Mouse (Mus musculus) layer of hippocampus, adult 9-11 months (tissue): ENCODE measurements around the gene Hacl1.

Experiments used
- DNase-seq: peaks from one replicate; pipeline ENCODE4 v3.0.0; 2022

Gene Hacl1

DNA sequence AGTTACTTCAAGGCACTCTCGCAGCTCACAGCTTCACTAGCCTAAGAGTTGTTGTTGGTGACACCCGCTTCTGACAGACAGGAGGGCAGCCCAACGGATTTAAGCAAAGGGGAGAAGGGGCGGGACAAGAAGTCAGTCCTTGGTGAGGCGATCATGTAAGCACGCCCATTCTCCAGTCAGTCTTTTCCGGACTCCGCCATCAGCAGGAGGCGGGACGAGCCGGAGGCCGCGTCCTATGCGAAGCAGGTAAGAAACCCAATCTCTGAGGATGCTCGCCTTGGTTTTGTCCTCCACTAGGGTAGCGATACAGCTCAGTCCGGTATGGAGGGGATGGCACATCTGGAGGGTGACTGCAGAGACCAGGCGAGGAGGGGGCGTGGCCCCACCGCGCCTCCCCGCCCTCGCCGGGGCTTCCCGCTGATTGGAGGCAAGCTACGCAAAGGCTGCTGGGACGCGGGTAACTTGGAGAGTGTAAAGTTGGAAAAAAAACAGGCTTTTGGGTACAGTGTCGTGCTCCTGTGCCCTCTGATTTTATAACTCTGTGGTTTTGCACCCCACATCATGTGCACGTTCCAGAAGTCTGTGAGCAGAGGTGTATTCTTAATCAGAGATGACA lies at the start of gene Hacl1, which contains the start of gene Btd:
TSS of gene Hacl1 (minus strand) at position 397 of the 616 bp plus-strand sequence.
TSS of gene Btd (plus strand) at position 139 of the 616 bp plus-strand sequence.
- DNase-seq = peak; percentile 93

DNA sequence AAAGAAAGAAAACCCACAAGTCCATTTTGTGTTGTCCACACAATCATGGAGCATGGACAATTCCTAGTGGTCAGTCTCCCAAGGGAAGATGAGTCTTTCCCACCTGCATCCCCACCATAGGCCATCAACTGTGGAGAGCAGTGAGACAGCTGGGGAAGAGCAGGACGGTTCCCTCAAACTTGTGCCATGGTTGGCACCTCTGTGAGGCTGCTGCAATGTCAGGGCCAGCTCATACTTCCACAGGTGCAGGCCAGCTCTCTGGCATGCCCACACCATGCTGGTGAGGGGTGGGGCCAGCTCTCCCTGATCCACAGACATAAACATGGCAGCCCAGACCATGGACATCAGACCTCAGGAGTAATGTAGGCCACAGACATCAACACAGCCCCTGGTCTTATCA lies 45.1 kb upstream of the Hacl1 start:
- DNase-seq = no peak

DNA sequence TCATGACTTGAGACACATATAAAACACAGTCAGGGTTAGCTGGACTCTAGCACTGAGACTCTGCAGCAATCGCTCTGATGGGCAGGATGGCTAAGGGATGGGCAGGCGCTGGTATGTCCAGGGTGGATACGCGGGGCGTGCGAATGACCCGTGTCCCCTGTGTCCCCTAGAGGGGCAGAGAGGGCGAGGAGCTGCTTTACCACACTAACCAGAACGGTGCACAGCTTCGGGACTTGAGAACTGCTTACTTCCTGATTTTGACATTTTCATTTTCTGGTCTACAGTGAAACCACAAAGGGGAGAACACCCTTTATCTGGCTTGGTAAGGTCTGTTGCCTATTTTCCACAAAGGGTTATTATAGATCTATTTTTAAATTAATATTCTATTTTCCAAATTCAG lies 44.6 kb upstream of the Hacl1 start:
- DNase-seq = no peak

DNA sequence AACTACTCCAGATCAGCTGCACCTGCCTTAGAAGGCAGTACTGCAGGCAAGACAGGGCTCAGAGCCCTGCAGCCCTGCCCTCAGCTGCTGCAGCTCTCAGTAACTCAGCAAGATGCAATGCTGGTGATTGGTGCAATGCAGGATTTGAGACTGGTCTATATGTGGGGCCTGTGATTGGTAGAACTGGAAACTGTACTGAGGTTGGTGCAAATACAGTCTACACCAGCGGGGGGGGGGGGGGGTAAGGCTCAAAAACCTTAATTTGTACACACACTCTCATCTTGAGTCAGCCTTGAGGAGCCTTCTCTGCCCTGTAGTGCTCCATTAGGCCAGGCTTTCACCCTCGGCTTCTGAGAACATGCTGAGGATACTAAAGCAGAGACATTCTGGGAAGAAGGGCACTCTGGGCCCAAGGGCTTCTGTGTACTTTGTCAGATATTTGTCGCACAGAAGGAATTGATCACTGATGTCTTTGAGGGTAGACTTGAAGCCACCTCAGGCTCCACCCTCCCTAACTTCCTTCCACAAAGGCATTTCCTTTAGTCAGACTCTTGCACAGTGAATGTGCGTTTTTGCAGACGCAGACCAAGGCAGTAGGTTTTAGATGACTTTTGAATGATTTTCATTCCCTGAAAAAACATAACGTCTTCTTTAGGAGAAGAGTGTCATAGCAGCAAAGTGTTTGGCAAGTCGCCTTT lies 43.4 kb upstream of the Hacl1 start:
- DNase-seq = no peak

DNA sequence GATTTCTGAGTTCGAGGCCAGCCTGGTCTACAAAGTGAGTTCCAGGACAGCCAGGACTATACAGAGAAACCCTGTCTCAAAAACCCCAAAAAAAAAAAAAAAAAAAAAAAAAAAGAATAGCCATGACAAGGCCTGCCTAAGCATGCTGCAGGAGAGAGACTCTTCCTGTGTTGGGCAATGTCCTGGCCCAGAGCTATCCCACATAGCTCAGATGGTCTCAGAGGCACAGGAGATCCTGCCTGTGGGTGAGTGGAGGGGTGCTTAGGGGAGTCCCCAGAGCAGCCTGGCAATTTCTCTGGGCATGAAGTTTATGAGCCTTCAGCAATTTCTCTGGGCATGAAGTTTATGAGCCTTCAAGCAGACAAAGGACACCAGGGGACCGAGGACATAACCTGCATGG lies 42.5 kb upstream of the Hacl1 start:
- no peak for DNase-seq

DNA sequence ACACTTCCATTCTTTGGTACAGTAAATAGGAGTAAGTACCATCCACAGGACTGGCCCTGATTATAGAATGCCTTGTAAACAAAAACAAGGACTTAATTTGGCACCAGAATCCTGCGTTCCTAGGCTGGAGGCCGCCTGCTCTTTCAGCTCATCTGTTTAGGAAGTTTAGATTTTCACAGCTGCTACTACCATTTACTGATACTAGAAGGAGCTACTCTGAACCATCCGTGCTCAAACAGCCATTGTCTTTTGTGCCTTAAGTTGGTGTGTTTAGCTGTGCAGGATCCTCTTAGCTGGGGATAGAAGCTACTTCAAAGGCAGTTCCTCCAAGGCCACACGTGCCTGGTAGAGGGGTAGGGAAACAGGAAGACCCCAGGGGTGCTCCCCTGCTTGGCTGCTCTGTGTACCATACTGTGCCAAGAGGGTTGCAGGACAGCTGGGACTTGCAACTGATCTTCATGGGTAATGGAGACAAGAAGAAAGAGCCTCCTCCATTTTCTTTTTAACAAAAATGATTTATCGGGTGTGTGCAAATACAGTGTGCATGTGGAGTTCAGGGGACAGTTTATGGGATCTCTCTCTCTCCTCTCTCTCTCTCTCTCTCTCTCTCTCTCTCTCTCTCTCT lies 41.0 kb upstream of the Hacl1 start:
- DNase-seq = no peak

DNA sequence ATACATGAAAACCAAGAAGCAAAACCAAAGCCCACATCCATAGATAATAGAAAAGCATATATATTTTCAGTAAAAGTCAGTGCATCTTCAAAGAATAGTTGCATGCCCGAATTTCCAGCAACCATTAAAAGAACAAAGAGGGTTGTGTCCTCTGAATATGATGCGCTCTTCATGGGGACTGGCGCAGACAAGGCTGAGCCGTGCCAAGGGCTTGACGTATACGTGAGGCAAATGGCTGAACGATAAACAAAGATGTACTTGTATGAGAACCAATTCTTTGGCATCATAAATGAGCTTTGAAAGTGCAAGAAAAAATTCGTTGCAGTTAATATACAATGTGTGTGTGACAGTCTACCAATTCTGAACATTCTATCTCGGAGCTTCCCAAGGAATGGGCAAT lies 40.2 kb upstream of the Hacl1 start:
- DNase-seq = peak; percentile 73

DNA sequence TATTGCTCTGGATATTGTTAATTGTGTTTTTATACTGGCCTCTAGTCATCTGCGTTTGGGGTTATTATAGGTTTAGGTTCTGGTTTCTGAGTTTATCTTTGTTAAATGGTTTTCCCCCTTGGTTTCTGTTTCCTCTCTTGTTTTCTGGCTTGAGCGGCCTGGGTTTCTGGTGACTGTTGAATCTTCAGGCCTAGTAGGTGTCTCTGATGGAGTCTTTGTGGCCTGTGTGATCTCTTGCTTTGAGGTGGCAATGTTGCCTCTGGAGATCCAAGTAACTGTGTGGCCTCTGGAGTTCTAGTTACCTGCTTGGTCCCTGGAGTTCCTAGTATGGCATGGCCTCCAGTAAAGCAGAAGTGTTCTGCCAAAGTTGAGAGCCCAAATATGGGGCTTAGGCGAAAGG lies 39.6 kb upstream of the Hacl1 start:
- no peak for DNase-seq

DNA sequence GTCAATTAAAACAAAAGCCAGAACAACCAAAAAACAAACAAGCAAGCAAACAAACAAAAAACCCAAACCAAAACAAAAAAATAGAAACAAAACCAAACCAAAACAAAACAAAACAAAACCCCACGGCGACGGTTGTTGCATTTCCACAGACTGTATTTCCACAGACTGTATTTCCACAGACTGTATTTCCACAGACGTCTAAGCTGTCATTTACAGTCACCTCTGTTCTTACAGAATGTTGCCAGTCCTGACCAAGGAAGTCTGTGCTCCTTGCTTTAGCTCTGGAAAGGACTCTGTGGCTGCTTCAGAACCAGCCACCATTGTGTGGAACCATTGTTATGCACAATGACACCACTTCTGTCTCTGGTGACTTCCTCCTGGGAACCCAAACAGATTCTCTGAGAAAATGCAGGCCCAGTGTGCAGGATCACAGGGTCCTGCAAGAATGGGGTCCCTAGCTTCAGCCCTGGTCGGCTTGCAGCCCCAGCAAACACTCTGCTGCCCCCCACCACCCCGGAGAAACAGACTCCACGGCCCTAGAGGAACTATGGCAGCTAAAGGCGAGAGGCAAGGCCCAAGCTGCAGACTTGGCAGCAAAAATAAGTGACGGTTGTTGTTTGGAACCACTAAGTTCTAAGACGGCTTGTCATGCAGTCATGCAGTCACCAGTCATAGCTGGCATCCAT lies 30.7 kb upstream of the Hacl1 start:
- no peak for DNase-seq

DNA sequence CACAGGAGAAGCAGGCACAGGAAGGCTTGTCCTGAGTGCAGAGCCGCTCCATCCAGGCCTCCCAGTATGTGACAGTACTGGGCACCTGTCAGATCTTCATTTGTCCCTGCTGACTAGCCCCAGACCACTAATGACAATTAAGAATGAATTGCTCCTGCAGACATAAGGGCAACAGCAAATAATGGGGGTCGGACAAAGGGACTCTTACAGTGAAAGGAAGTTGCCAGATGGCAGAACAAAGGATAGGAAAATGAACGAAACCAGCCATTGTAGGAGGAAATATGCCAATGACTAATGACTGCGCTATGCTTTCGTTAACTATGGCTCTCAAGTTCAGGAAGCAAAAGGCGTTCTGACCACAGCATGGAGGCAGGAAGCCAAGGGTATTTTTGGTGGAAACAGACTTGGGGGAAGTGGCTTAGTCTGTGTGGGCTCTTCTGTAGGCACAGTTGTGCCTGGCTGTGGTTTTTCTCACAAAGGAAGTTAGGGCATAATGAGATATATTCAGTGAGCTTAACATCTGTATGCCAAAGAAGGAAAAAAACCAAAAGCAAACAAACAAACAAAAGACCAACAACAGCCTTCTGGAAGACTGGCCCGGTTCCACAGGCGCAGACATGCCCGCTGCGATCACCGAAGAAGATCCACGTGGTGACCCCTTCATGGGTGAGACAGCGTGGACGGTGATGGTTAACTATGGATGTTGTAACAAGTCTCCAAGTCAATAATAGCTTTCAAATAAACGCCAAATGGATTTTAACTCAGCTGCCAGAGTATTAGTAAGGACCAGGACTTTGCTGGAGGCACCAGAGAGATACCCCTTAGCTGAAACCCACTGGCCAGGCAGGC lies 28.8 kb upstream of the Hacl1 start:
- peak; percentile 72 for DNase-seq

DNA sequence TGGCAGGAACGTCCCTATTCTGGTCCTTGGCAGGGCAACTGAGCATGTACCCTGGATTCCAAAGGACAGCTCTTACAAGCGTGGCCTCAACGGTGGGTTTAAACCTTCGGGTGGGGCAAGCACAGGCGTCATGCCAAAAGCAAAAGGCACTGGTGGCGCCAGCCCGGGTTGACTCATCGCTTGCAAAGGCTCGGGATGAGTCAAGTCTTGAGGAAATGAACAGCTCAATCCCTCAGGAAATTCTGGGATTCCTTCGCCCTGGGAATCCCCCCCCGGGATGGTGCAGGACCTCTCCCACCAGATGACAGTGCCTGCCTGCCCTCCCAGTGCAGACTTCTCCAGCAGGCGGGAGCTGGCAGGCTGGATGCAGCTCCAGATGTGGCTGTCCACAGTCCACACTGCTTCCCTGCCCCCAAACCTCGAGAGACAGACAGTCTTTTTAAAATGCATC lies 28.1 kb upstream of the Hacl1 start:
- DNase-seq = peak; percentile 70

DNA sequence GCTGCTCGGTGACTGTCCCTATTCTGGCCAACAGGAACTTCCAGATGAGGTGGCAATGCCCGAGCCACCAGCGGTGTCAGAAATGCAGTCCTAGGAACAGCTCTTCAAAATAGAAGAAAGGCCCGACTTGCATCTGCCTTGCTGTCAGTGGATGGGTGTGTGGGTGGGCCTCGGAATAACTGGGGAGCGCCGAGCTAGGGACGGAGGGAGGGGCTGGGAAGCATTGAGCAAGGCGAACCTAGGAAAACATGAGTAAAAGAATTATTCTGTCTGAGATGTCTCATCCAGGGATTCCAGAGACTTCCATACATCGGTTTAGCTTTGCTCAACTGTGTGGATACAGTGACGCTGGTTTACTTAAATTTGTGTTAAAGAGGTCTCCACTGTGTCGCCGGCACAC lies 27.2 kb upstream of the Hacl1 start:
- peak; percentile 64 for DNase-seq

DNA sequence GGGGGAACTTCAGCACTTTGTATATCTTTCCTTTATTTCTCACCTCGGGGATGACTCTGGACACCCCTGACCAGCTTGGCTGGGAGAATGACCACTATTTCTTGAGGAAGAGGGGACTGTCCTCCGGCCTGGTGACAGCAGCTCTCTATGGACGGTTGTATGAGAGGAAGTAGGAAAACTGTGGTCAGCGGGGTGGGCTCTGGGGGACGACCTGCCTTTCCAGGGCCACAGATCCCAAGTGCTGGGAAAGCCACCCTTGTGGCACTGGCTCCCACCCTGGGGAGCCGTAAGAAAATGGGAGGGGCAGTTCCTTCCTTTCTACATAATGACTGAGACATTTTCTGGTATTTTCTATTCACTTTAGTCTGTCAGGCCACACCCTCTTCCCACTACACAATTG lies 26.7 kb upstream of the Hacl1 start:
- no peak for DNase-seq

DNA sequence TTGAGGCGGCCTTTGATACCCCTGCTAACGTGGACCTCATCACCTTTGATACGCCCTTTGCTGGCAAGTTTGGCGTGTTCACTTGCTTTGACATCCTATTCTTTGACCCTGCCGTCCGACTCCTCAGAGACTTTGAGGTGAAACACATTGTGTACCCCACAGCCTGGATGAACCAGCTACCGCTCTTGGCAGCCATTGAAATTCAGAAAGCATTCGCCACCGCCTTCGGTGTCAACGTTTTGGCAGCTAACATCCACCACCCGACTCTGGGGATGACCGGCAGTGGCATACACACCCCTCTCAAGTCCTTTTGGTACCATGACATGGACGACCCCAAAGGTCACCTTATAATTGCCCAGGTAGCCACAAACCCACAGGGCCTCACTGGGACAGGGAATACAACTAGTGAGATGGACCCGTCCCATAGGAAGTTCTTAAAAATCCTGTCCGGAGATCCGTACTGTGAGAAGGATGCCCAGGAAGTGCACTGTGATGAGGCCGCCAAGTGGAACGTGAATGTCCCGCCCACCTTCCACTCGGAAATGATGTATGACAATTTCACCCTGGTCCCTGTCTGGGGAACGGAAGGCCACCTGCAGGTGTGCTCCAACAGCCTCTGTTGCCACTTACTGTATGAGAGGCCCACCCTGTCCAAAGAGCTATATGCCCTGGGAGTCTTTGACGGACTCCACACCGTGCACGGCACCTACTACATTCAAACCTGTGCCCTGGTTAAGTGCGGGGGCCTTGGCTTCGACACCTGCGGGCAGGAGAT lies 26.0 kb upstream of the Hacl1 start:
- DNase-seq = no peak

DNA sequence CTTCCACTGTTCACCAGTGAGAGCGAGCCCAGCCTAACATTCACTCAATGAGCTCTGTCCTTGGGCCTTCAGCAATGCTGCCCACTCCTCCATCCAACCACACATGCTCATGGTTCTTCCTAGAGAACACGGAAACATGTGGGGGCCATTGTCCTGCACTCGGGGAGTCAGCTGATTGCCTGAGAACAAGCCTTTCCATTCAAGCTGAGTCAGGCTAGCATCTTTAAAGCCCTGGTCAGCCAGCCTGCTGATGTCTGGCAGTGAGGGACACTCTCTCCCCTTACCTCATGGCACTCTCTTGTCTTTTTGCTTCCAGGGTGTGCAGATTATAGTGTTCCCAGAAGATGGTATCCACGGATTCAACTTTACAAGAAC lies 24.5 kb upstream of the Hacl1 start:
- DNase-seq = peak; percentile 65

DNA sequence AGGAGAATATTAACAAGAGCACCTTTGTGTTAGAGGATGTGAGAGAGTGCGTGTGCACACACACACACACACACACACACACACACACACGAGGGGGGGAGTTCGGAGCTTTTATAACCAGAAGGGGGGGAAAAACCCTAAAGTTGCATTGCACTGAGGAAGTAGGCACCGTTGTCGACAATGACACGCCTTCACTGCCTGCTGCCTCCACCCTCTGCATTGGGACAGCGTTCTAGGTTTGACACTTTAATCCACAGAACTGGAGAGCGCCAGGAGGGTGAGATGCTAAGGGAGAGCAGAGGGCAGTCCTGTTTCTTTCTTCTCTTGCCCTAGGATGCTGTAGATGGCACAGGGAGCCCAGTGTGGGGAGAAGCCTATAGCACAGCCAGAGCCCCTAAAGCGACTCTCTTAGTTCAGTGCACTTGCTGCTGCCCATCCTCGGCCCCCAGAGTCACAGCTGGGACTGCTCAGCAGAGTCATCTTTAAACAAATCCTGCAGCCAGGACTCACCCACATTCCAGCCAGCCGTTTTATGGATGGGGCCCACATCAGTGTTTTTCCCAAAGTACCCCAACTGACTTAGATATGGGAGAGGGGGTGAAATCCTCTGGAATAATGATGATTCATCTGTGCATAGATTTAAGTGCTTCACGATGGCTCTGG lies 23.9 kb upstream of the Hacl1 start:
- no peak for DNase-seq

DNA sequence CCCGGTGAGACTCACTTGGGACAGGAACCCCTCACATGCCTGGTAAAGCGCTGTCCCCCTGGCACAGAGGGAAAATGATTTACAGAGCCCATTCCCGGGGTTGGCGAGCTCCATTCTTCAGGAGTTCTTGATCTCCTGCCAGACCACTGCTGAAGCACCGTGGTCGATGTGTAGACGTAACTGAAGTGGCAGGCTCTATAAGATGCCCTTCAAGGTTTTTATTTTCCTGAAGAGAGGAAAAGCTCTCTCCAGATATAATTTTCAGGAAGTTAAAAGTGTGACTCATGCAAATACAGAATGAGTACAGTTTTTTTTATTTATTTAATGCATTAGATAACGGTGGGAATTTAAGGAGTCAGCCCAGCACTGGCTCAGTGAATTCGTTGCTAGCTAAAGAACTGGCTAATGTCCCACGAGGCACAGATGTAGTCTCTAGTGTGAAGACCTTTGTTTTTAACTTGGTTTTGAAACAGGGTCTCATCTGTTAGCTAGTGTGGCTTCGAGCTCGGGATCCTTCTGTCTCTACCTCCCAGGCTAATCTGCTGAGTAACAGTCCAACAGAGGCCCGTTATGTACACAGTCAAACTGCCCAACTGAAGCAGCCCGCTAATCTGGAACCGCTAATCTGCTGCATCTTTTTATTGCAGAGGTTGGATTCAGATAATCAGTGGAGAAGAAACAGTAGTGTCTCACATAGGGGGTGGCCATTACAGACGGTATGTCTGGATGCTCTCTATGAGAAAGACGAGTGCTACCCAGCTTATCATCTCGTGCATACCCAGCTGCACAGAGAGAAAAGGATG lies 23.2 kb upstream of the Hacl1 start:
- DNase-seq = no peak

DNA sequence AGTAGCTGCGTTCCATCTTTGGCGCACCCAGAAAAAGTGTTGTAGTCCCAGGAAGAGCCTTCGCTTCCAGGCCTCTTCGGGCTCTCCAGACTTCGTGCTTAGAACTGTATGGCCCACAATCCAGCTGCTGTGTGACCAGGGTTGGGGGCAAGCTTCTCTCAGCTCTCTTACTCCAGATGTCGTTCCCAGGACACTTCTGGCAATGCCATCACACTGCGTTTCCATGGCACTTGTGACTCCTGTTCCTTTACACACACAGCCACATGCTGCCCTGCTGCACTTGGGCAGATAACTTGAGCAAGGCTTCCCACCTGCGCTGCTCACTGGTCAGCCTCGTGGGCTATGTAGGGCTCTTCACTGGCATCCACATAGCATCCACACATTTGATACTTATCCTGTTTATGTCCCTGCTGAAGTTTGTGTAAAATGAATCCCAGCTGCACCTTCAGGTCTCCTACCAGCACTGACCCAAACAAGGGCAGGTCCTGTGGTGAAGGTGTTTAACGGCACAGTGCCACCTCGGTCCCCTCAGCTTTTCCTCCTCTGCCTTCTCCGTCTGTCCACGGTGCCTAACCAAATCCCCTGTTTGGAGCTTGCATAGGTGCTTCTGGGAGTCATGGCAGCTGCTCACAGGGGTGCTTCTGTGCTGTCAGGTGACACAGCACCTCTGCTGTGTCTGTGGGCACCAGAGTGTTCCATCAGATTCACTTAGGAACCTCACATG lies 22.5 kb upstream of the Hacl1 start:
- no peak for DNase-seq

DNA sequence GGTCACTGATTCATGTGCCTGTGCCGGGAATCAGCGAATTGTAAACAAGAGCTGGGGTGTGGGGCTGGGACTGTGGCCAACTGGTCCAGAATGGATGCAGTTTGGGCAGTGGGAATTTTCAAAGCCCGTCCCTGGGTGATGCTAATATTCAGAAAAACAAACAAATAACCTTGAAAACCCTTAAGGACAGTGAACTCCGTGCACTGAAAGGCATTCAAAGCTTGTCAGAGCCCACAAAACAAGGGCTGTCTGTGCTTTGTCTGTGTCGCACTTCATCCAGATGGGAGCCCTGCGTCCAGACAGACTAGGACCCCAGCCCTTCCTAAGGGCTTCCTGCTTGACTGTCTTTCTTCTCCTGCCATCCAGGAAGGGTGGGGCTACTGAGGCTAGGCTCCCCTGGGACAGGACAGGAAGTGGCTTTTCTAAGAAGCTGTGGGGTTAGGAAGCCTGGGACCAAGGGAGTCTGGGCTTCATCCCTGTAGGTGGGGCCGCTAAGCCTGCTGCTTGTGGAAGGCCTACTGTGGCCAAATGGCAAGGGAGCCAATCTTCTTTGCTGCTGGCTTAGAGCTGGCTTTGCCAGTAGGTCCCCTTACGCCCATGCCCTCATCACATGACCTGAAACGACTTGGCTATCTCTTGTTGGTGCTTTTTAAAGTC lies 21.6 kb upstream of the Hacl1 start:
- peak; percentile 55 for DNase-seq
